Mouse (Mus musculus) neural tube, embryonic 14.5 days (tissue): ENCODE measurements around the gene Pam. TPM values are rescaled to one million over a fixed set of nuclear protein-coding genes. Genes with fewer than 3 reads are reported as not detected.

ENCODE experiments used
- ATAC-seq: fragments of 200-750 bp; cut with Nextera tagmentation; 2 replicates; pipeline ENCODE4 v1.8.0; 2017; ENCODE audit warnings: low read depth, mild to moderate bottlenecking, moderate TSS enrichment, moderate library complexity
- H3K27ac ChIP-seq: fragments of 300-500 bp; sonication (generic); 2 replicates; pipeline ENCODE4 v1.5.1; 2014; ENCODE audit warnings: low read depth, mild to moderate bottlenecking, control low read depth, low read length, moderate library complexity, mixed read lengths
- H3K27me3 ChIP-seq: fragments of 300-500 bp; sonication (generic); 2 replicates; pipeline ENCODE4 v1.6.1; 2014; ENCODE audit warnings: low read length; ENCODE audit not compliant: control insufficient read depth, insufficient read depth
- H3K36me3 ChIP-seq: fragments of 300-500 bp; sonication (generic); 2 replicates; pipeline ENCODE4 v1.6.1; 2014; ENCODE audit warnings: low read length, mixed read lengths; ENCODE audit not compliant: control insufficient read depth, insufficient read depth
- H3K4me1 ChIP-seq: fragments of 300-500 bp; sonication (generic); 2 replicates; pipeline ENCODE4 v1.6.1; 2014; ENCODE audit warnings: low read length; ENCODE audit not compliant: control insufficient read depth, insufficient read depth
- H3K4me2 ChIP-seq: fragments of 300-500 bp; sonication (generic); 2 replicates; pipeline ENCODE4 v1.6.1; 2014; ENCODE audit warnings: mild to moderate bottlenecking, low read depth, low read length, control low read depth
- H3K4me3 ChIP-seq: fragments of 300-500 bp; sonication (generic); 2 replicates; pipeline ENCODE4 v1.5.1; 2014; ENCODE audit warnings: low read depth, low read length, control low read depth, mixed read lengths
- H3K9ac ChIP-seq: fragments of 300-500 bp; sonication (generic); replicated peaks from 2 replicates; pipeline ENCODE4 v1.6.1; 2014; ENCODE audit warnings: low read depth, mild to moderate bottlenecking, control low read depth, low read length, mixed read lengths
- H3K9me3 ChIP-seq: fragments of 300-500 bp; sonication (generic); 2 replicates; pipeline ENCODE4 v1.6.1; 2016; ENCODE audit warnings: low read length; ENCODE audit not compliant: control insufficient read depth
- WGBS: fragments of 180-500 bp; shearing (Covaris S2); extraction: QIAGEN DNeasy Blood & Tissue Kit; methylation state at CpG from one replicate; pipeline ENCODE4 v1.1.7; 2014; 5-methylcytosine and 5-hydroxymethylcytosine counted together
- polyA plus RNA-seq: library from polyadenylated mRNA; unstranded; fragments of >200 nt; fragmentation: Nextera tagmentation; extraction: Ambion mirVana; gene quantifications from 2 replicates; pipeline ENCODE4 v1.2.1, GENCODE M21; 2014

Gene Pam
- polyA plus RNA-seq, 1 experiment from 2014 or later = 51.5 TPM

GRCm38 (mm10) chr1:97947100-97947499 lies 148.3 kb downstream of the Pam start:
- Histone ChIP-seq H3K4me2 (no peak overlapping the region), H3K4me1 (0 out of 2 replicates have a peak, but pooled peaks cover 11% of the 10 kb centered on the region), H3K27ac (no peak overlapping the region), H3K9ac (no peak overlapping the region), H3K36me3 (no peaks in the 10 kb centered on the region), H3K4me3 (no peak overlapping the region), H3K27me3 (no peaks in the 10 kb centered on the region), H3K9me3 (no peaks in the 10 kb centered on the region)
- no peak for ATAC-seq
- 82% methylated on average over 3 of the region's 3 CpGs for WGBS

GRCm38 (mm10) chr1:97943908-97944608 lies 151.4 kb downstream of the Pam start:
- no peak overlapping the region for H3K9ac ChIP-seq
- H3K27ac ChIP-seq = no peak overlapping the region
- H3K36me3 ChIP-seq = no peaks in the 10 kb centered on the region
- no peaks in the 10 kb centered on the region for H3K27me3 ChIP-seq
- ATAC-seq = peak; percentile 77
- H3K4me1 ChIP-seq = 0 out of 2 replicates have a peak, but pooled peaks cover 11% of the 10 kb centered on the region
- H3K9me3 ChIP-seq = no peaks in the 10 kb centered on the region
- WGBS = 25% methylated on average over 4 of the region's 4 CpGs
- no peak overlapping the region for H3K4me3 ChIP-seq
- H3K4me2 ChIP-seq = no peak overlapping the region

- H3K27me3 ChIP-seq = no peaks in the 10 kb centered on the region
- H3K4me1 ChIP-seq = 0 out of 2 replicates have a peak, but pooled peaks cover 11% of the 10 kb centered on the region
- H3K4me3 ChIP-seq = no peak overlapping the region
- ATAC-seq = no peak
- WGBS = 38% methylated on average over 4 of the region's 4 CpGs
- H3K4me2 ChIP-seq = no peak overlapping the region
- H3K9ac ChIP-seq = no peak overlapping the region
- H3K9me3 ChIP-seq = no peaks in the 10 kb centered on the region
- no peak overlapping the region for H3K27ac ChIP-seq
- H3K36me3 ChIP-seq = no peaks in the 10 kb centered on the region
These were observed 152.0 kb downstream of the Pam start for GRCm38 (mm10) chr1:97943402-97943801.

- Histone ChIP-seq H3K27me3 (no peaks in the 10 kb centered on the region), H3K36me3 (no peaks in the 10 kb centered on the region), H3K9me3 (no peaks in the 10 kb centered on the region), H3K4me3 (no peak overlapping the region), H3K9ac (no peak overlapping the region), H3K27ac (no peak overlapping the region), H3K4me1 (0 out of 2 replicates have a peak, but pooled peaks cover 11% of the 10 kb centered on the region), H3K4me2 (no peak overlapping the region)
- 49% methylated on average over 2 of the region's 2 CpGs for WGBS
- ATAC-seq = no peak
These were observed 152.5 kb downstream of the Pam start for GRCm38 (mm10) chr1:97942966-97943365.

- Histone ChIP-seq H3K9me3 (no peaks in the 10 kb centered on the region), H3K4me1 (0 out of 2 replicates have a peak, but pooled peaks cover 4% of the 10 kb centered on the region), H3K4me2 (no peak overlapping the region), H3K27ac (no peak overlapping the region), H3K4me3 (no peak overlapping the region), H3K36me3 (no peaks in the 10 kb centered on the region), H3K27me3 (no peaks in the 10 kb centered on the region), H3K9ac (no peak overlapping the region)
- ATAC-seq = no peak
- 86% methylated on average over 3 of the region's 3 CpGs for WGBS
These were observed 156.9 kb downstream of the Pam start for GRCm38 (mm10) chr1:97938586-97938985.

GRCm38 (mm10) chr1:97938053-97938452 lies 157.4 kb downstream of the Pam start:
- no peaks in the 10 kb centered on the region for H3K27me3 ChIP-seq
- H3K36me3 ChIP-seq = no peaks in the 10 kb centered on the region
- no peak overlapping the region for H3K9ac ChIP-seq
- no peak for ATAC-seq
- H3K9me3 ChIP-seq = no peaks in the 10 kb centered on the region
- H3K4me1 ChIP-seq = 0 out of 2 replicates have a peak, but pooled peaks cover 2% of the 10 kb centered on the region
- 74% methylated on average over 3 of the region's 3 CpGs for WGBS
- no peak overlapping the region for H3K27ac ChIP-seq
- no peak overlapping the region for H3K4me3 ChIP-seq
- H3K4me2 ChIP-seq = no peak overlapping the region

- ATAC-seq = no peak
- H3K4me3 ChIP-seq = no peak overlapping the region
- H3K4me2 ChIP-seq = no peak overlapping the region
- H3K4me1 ChIP-seq = peaks cover 7% of the 10 kb centered on the region; the same call in 1 of the 2 replicates
- H3K36me3 ChIP-seq = no peaks in the 10 kb centered on the region
- H3K9me3 ChIP-seq = no peaks in the 10 kb centered on the region
- no peak overlapping the region for H3K27ac ChIP-seq
- H3K27me3 ChIP-seq = no peaks in the 10 kb centered on the region
- H3K9ac ChIP-seq = no peak overlapping the region
These were observed 160.5 kb downstream of the Pam start for GRCm38 (mm10) chr1:97934940-97935339.

GRCm38 (mm10) chr1:97931220-97931619 lies 164.2 kb downstream of the Pam start:
- Histone ChIP-seq H3K9ac (no peak overlapping the region), H3K9me3 (no peaks in the 10 kb centered on the region), H3K4me3 (no peak overlapping the region), H3K27me3 (no peaks in the 10 kb centered on the region), H3K36me3 (no peaks in the 10 kb centered on the region), H3K4me1 (peaks cover 7% of the 10 kb centered on the region; the same call in 1 of the 2 replicates), H3K4me2 (no peak overlapping the region), H3K27ac (peak overlapping the region; percentile 40; the same call in 1 of the 2 replicates)
- peak; percentile 57; the same call in 1 of the 2 replicates for ATAC-seq
- WGBS = 47% methylated on average over 4 of the region's 4 CpGs

- 19% methylated on average over 4 of the region's 4 CpGs for WGBS
- Histone ChIP-seq H3K4me2 (no peak overlapping the region), H3K27me3 (no peaks in the 10 kb centered on the region), H3K27ac (peak overlapping the region; percentile 3; the same call in 1 of the 2 replicates), H3K9ac (no peak overlapping the region), H3K9me3 (no peaks in the 10 kb centered on the region), H3K36me3 (no peaks in the 10 kb centered on the region), H3K4me3 (no peak overlapping the region), H3K4me1 (peaks cover 7% of the 10 kb centered on the region; the same call in 1 of the 2 replicates)
- ATAC-seq = peak; percentile 71
These were observed 165.9 kb downstream of the Pam start for GRCm38 (mm10) chr1:97929415-97930028.
